Mouse (Mus musculus) monocyte, adult 2 months (primary cell): ENCODE measurements around the gene 1700003E16Rik.

Experiments used
- DNase-seq, 2 experiments: peaks; one replicate each; pipeline ENCODE4 v3.0.0; 2022; ENCODE audit warnings: low spot score in 2 of 2, low read depth in 1 of 2

The 1700003E16Rik gene

GRCm38 (mm10) chr6:83156259-83156684, at the start of gene 1700003E16Rik, which contains the start of gene Wdr54:
TSS of gene 1700003E16Rik (plus strand) at chr6:83156404.
TSS of gene Wdr54 (minus strand) at chr6:83156397.
- peak in 1 of 2 experiments; percentile 8 for DNase-seq

- peak in 1 of 2 experiments; percentile 73 for DNase-seq
Observed at GRCm38 (mm10) chr6:83107566-83108400, 48.4 kb upstream of the 1700003E16Rik start.

- DNase-seq = peak in 1 of 2 experiments; percentile 51
Observed at GRCm38 (mm10) chr6:83108762-83109668, 47.2 kb upstream of the 1700003E16Rik start, which contains the start of gene Mrpl53. TSS of gene Mrpl53 (plus strand) at chr6:83109040.

GRCm38 (mm10) chr6:83111510-83112136, 44.6 kb upstream of the 1700003E16Rik start:
- no peak for DNase-seq

- DNase-seq = peak; percentile 77 to 90
Observed at GRCm38 (mm10) chr6:83115011-83115671, 41.1 kb upstream of the 1700003E16Rik start, which contains the start of gene Mogs. TSS of gene Mogs (plus strand) at chr6:83115496.

- DNase-seq = no peak
Observed at GRCm38 (mm10) chr6:83115682-83116372, 40.4 kb upstream of the 1700003E16Rik start.

- no peak for DNase-seq
Observed at GRCm38 (mm10) chr6:83116373-83117164, 39.6 kb upstream of the 1700003E16Rik start.

GRCm38 (mm10) chr6:83117165-83117438, 39.1 kb upstream of the 1700003E16Rik start:
- no peak for DNase-seq

GRCm38 (mm10) chr6:83117616-83118015, 38.6 kb upstream of the 1700003E16Rik start:
- no peak for DNase-seq

- no peak for DNase-seq
Observed at GRCm38 (mm10) chr6:83118369-83118768, 37.8 kb upstream of the 1700003E16Rik start.

- no peak for DNase-seq
Observed at GRCm38 (mm10) chr6:83118825-83119733, 37.1 kb upstream of the 1700003E16Rik start.

- no peak for DNase-seq
Observed at GRCm38 (mm10) chr6:83119734-83120051, 36.5 kb upstream of the 1700003E16Rik start.

- DNase-seq = peak; percentile 88 to 90
Observed at GRCm38 (mm10) chr6:83120930-83121862, 35.0 kb upstream of the 1700003E16Rik start, which contains the start of gene Wbp1. TSS of gene Wbp1 (minus strand) at chr6:83121559.

- no peak for DNase-seq
Observed at GRCm38 (mm10) chr6:83121863-83122710, 34.1 kb upstream of the 1700003E16Rik start.

- no peak for DNase-seq
Observed at GRCm38 (mm10) chr6:83122961-83123360, 33.2 kb upstream of the 1700003E16Rik start.

- DNase-seq = peak; percentile 84 to 89
Observed at GRCm38 (mm10) chr6:83124851-83125312, 31.3 kb upstream of the 1700003E16Rik start.
